Mouse (Mus musculus) megakaryocyte, embryonic 14.5 days (primary cell): ENCODE data around the gene Gcm1.
"Not testable (repeated sequence)": the region's sequence is repeated elsewhere in the genome, so short reads cannot be mapped to it uniquely, and the experiment has no call there.

ENCODE experiments used
- FLI1 ChIP-seq: IDR thresholded peaks from 2 replicates; pipeline ENCODE4 v1.6.1; 2012; ENCODE audit warnings: low read length, inconsistent platforms, mixed read lengths
- GATA1 ChIP-seq: IDR thresholded peaks from 3 replicates; pipeline ENCODE4 v1.6.1; 2012; ENCODE audit warnings: mixed read lengths, low read length, inconsistent platforms, borderline replicate concordance

DNA sequence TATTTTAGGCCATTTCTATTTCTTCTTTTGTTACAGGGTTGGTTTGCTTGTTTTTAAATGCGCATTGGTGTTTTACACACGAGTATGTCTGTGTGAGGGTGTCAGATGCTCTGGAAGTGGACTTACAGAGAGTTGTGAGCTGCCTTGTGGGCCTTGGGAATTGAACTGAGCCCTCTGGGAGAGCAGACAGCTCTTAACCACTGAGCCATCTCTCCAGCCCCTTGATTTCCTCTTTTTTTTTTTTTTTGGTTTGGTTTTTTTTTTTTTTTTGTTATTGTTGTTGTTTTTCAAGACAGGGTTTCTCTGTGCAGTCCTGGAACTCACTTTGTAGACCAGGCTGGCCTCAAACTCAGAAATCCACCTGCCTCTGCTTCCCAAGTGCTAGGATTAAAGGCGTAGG lies 21.6 kb downstream of the Gcm1 start:
- not testable (repeated sequence) for TF ChIP-seq GATA1, FLI1
